8 mouse cellular contexts compared by ENCODE assay signal in the genomic region with DNA sequence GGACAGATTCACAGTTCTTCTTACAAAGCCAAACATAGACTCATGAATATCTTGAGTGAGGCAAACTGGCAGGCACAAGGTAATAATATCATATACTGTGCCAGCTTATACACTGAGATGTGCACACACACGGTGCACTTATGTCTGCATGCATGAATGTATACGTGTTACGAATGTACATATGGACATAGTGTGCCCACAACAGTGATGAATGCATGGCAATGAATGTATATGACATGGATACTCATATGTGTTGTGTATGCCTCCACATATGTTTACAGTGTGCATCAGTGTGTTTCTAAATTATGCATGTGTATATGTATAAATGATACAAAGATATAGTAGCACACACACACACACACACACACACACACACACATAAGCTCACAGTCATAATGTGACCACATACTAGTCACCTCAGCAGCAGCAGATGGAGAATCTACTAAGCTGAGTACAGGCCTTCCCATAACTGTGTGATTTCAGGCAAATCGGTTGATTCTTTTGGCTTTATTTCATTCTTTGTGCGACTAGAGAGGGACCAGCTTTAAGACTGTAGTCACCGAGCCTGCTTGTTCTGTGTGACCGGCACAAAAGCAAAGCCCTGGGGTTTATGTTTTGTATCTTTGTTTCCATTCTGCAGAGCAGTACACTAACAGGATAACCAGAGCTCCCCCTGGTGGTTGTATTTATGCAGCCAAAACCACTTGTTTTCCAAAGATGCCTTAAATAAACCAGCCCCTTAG.
DNase-seq lines count a peak whose midpoint lies in the region; ATAC-seq lines count a peak whose summit lies in the region.

No protein-coding gene starts in this region.

- H3K4me2 ChIP-seq in embryonic facial prominence, embryonic 14.5 days (ENCODE audit: low read depth, low read length): no peak overlapping the region
- H3K4me2 ChIP-seq in heart, embryonic 11.5 days: no peak overlapping the region
- no peak overlapping the region for H3K4me2 ChIP-seq in kidney, embryonic 15.5 days
- H3K4me2 ChIP-seq in limb, embryonic 13.5 days (replicated peaks): no peak overlapping the region

- DNase-seq in CD8-positive naive resting alpha-beta T cell, adult 2 months (ENCODE audit: low read depth in 2 of 2, low spot score in 2 of 2): peak; percentile 1 to 12
- peak; percentile 19 to 32 for DNase-seq in adrenal gland, postnatal 4 days (ENCODE audit: low spot score in 2 of 2)
- peak; percentile 91 for DNase-seq in embryonic facial prominence, embryonic 14.5 days (ENCODE audit: low spot score)
- peak; percentile 1 to 5 for DNase-seq in natural killer cell, adult 2 months (ENCODE audit: low spot score in 2 of 2)
- peak; percentile 14 for DNase-seq in testis, postnatal 14 days (ENCODE audit: low spot score)

- no peak overlapping the region for H3K4me3 ChIP-seq in embryonic facial prominence, embryonic 14.5 days (ENCODE audit: low read depth, low read length)
- H3K4me3 ChIP-seq in heart, embryonic 11.5 days (ENCODE audit: low read depth, low read length): no peak overlapping the region
- H3K4me3 ChIP-seq in kidney, embryonic 15.5 days (replicated peaks): no peak overlapping the region
- no peak overlapping the region for H3K4me3 ChIP-seq in limb, embryonic 13.5 days

- H3K27me3 ChIP-seq in embryonic facial prominence, embryonic 14.5 days (replicated peaks; ENCODE audit: control insufficient read depth, insufficient read depth, low read length): peaks cover 5% of the 10 kb centered on the region; the same call in 1 of the 2 replicates
- peaks cover 3% of the 10 kb centered on the region; the same call in 1 of the 2 replicates for H3K27me3 ChIP-seq in heart, embryonic 11.5 days (ENCODE audit: control insufficient read depth, insufficient read depth, low read length)
- peaks cover 25% of the 10 kb centered on the region for H3K27me3 ChIP-seq in kidney, embryonic 15.5 days
- H3K27me3 ChIP-seq in limb, embryonic 13.5 days: no peaks in the 10 kb centered on the region

- H3K27ac ChIP-seq in embryonic facial prominence, embryonic 14.5 days (replicated peaks; ENCODE audit: low read depth, low read length): no peak overlapping the region
- no peak overlapping the region for H3K27ac ChIP-seq in heart, embryonic 11.5 days (ENCODE audit: low read depth, low read length)
- no peak overlapping the region for H3K27ac ChIP-seq in kidney, embryonic 15.5 days
- H3K27ac ChIP-seq in limb, embryonic 13.5 days: no peak overlapping the region

- no peaks in the 10 kb centered on the region for H3K4me1 ChIP-seq in embryonic facial prominence, embryonic 14.5 days (ENCODE audit: control insufficient read depth, insufficient read depth, low read length)
- peaks cover 5% of the 10 kb centered on the region for H3K4me1 ChIP-seq in heart, embryonic 11.5 days (ENCODE audit: control insufficient read depth, insufficient read depth, low read length)
- no peaks in the 10 kb centered on the region for H3K4me1 ChIP-seq in kidney, embryonic 15.5 days
- H3K4me1 ChIP-seq in limb, embryonic 13.5 days: no peaks in the 10 kb centered on the region

- H3K9me3 ChIP-seq in embryonic facial prominence, embryonic 14.5 days (ENCODE audit: control insufficient read depth, low read length): no peaks in the 10 kb centered on the region
- H3K9me3 ChIP-seq in heart, embryonic 11.5 days (replicated peaks; ENCODE audit: control insufficient read depth, low read length): no peaks in the 10 kb centered on the region
- no peaks in the 10 kb centered on the region for H3K9me3 ChIP-seq in kidney, embryonic 15.5 days (replicated peaks)
- no peaks in the 10 kb centered on the region for H3K9me3 ChIP-seq in limb, embryonic 13.5 days

- H3K9ac ChIP-seq in embryonic facial prominence, embryonic 14.5 days (ENCODE audit: low read depth, low read length): no peak overlapping the region
- no peak overlapping the region for H3K9ac ChIP-seq in heart, embryonic 11.5 days (ENCODE audit: low read depth, low read length)
- H3K9ac ChIP-seq in kidney, embryonic 15.5 days: no peak overlapping the region
- no peak overlapping the region for H3K9ac ChIP-seq in limb, embryonic 13.5 days

- peak; percentile 89 for ATAC-seq in embryonic facial prominence, embryonic 14.5 days (ENCODE audit: low read depth)
- ATAC-seq in heart, embryonic 11.5 days (replicated peaks; ENCODE audit: insufficient number of reproducible peaks, low FRiP score, low TSS enrichment): peak; percentile 26; the same call in 1 of the 2 replicates
- ATAC-seq in kidney, embryonic 15.5 days (replicated peaks; ENCODE audit: low FRiP score): peak; percentile 80
- ATAC-seq in limb, embryonic 13.5 days (ENCODE audit: low FRiP score, low read depth): peak; percentile 57; the same call in 1 of the 2 replicates

- WGBS in embryonic facial prominence, embryonic 14.5 days: 46% methylated on average over 7 of the region's 7 CpGs
- WGBS in heart, embryonic 11.5 days (ENCODE audit: insufficient replicate concordance): 44% methylated on average over 7 of the region's 7 CpGs
- WGBS in kidney, embryonic 15.5 days: 47% methylated on average over 7 of the region's 7 CpGs
- WGBS in limb, embryonic 13.5 days: 49% methylated on average over 7 of the region's 7 CpGs

- no peaks in the 10 kb centered on the region for H3K36me3 ChIP-seq in embryonic facial prominence, embryonic 14.5 days (ENCODE audit: control insufficient read depth, insufficient read depth, low read length)
- H3K36me3 ChIP-seq in heart, embryonic 11.5 days (ENCODE audit: control insufficient read depth, insufficient read depth, low read length): no peaks in the 10 kb centered on the region
- no peaks in the 10 kb centered on the region for H3K36me3 ChIP-seq in kidney, embryonic 15.5 days
- H3K36me3 ChIP-seq in limb, embryonic 13.5 days: no peaks in the 10 kb centered on the region

Comparison
In these comparisons a context has a peak if more than half of its experiments do, and no peak if none do; other contexts are left out.
1. DNase-seq: peak in every context shown above with its lines; median percentile 91 in embryonic facial prominence, embryonic 14.5 days; 26 in adrenal gland, postnatal 4 days; 14 in testis, postnatal 14 days; 6 in CD8-positive naive resting alpha-beta T cell, adult 2 months; 3 in natural killer cell, adult 2 months.
2. ATAC-seq: peak in every context shown above with its lines; median percentile 89 in embryonic facial prominence, embryonic 14.5 days; 80 in kidney, embryonic 15.5 days; 57 in limb, embryonic 13.5 days; 26 in heart, embryonic 11.5 days.